36 mouse cellular contexts compared by ENCODE assay signal in the genomic region with DNA sequence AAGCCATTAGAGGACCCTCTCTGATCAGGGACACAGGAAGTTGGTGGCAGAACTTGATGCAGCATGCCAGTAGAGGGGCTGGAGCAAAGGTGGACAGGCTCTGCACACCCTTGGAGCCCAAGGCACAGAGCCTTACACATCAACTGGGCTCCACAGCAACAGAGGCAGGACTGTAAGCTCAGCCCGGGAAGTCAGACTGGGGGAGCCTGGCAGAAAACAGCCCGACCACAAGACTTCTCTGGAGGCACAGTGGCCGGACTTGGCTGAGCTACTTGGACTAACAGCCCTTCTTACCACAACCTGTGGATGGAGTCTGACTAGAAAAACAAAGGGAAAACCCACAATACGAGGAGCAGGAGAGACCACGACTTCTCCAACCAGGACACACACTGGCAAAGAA. TPM values are rescaled to one million over a fixed set of nuclear protein-coding genes. Genes with fewer than 3 reads are reported as not detected.
DNase-seq lines count a peak whose midpoint lies in the region; ATAC-seq and TF ChIP-seq lines count a peak whose summit lies in the region.
"Had no signal": no experiment of that assay in that cellular context is flagged by ENCODE, and none has a peak within 500 bp of the region (broad histone marks: within the 10 kb centered on the region; RNA-seq: fewer than 3 reads in every experiment).

No protein-coding gene starts in this region.

- H3K27me3 ChIP-seq in kidney, embryonic 14.5 days (ENCODE audit: control insufficient read depth, insufficient read depth, low read length) = no peaks in the 10 kb centered on the region
- H3K27me3 ChIP-seq in limb, embryonic 13.5 days = no peaks in the 10 kb centered on the region
- no peaks in the 10 kb centered on the region for H3K27me3 ChIP-seq in midbrain, embryonic 16.5 days (ENCODE audit: control insufficient read depth, insufficient read depth, low read depth, low read length)
- H3K27me3 ChIP-seq: forebrain, embryonic 15.5 days; hindbrain, embryonic 15.5 days; liver, embryonic 13.5 days; megakaryocyte, embryonic 14.5 days; midbrain, embryonic 13.5 days; neural tube, embryonic 15.5 days; Patski had no signal

- WGBS in kidney, embryonic 14.5 days = 88% methylated on average over 5 of the region's 5 CpGs
- 81% methylated on average over 5 of the region's 5 CpGs for WGBS in limb, embryonic 13.5 days
- WGBS in midbrain, embryonic 16.5 days = 95% methylated on average over 5 of the region's 5 CpGs

- no peak overlapping the region for H3K4me2 ChIP-seq in kidney, embryonic 14.5 days (replicated peaks; ENCODE audit: low read depth, low read length)
- H3K4me2 ChIP-seq in limb, embryonic 13.5 days (replicated peaks) = no peak overlapping the region
- H3K4me2 ChIP-seq in midbrain, embryonic 16.5 days (ENCODE audit: low read length) = no peak overlapping the region
- H3K4me2 ChIP-seq: forebrain, embryonic 15.5 days; hindbrain, embryonic 15.5 days; liver, embryonic 13.5 days; midbrain, embryonic 13.5 days; neural tube, embryonic 15.5 days had no signal

- H3K4me3 ChIP-seq in gastrocnemius, adult 2 months = no peak overlapping the region
- H3K4me3 ChIP-seq in kidney, embryonic 14.5 days (ENCODE audit: low read length) = no peak overlapping the region
- no peak overlapping the region for H3K4me3 ChIP-seq in limb, embryonic 13.5 days
- H3K4me3 ChIP-seq in midbrain, embryonic 16.5 days (ENCODE audit: low read depth, low read length) = no peak overlapping the region
- H3K4me3 ChIP-seq: forebrain, embryonic 10.5 days; forebrain, embryonic 15.5 days; hindbrain, embryonic 10.5 days; hindbrain, embryonic 15.5 days; liver, embryonic 13.5 days; midbrain, embryonic 13.5 days; neural tube, embryonic 15.5 days had no signal

- no peak for DNase-seq in gastrocnemius, adult 2 months
- no peak for DNase-seq in gastrocnemius, postnatal 4 days (ENCODE audit: low spot score in 2 of 2)
- DNase-seq in kidney, postnatal 14 days = no peak
- DNase-seq: adrenal gland, postnatal 10 days; cerebellum, adult 18-20 months; cerebellum, postnatal 10 days; kidney, adult 2 months; liver, embryonic 13.5 days; lung, adult 18-20 months; spleen, adult 18-20 months had no signal

- ATAC-seq in kidney, embryonic 14.5 days (ENCODE audit: low FRiP score, low TSS enrichment) = 0 out of 2 replicates have a peak, but pooled peaks have one; percentile 30
- no peak for ATAC-seq in limb, embryonic 13.5 days (ENCODE audit: low FRiP score, low read depth)
- no peak for ATAC-seq in erythroid progenitor cell, adult 5-6 weeks (replicated peaks; ENCODE audit: low FRiP score, poor library complexity, severe bottlenecking)
- no peak for ATAC-seq in midbrain, embryonic 16.5 days
- ATAC-seq: forebrain, embryonic 15.5 days; inflammation-experienced regulatory T-cells, adult 6 months; lung, postnatal 0 days; midbrain, embryonic 13.5 days; Patski had no signal

- H3K9me3 ChIP-seq in kidney, embryonic 14.5 days (ENCODE audit: control insufficient read depth, low read length) = no peaks in the 10 kb centered on the region
- H3K9me3 ChIP-seq in limb, embryonic 13.5 days = no peaks in the 10 kb centered on the region
- H3K9me3 ChIP-seq in midbrain, embryonic 16.5 days (replicated peaks; ENCODE audit: control insufficient read depth, low read length, poor library complexity, severe bottlenecking) = no peaks in the 10 kb centered on the region
- H3K9me3 ChIP-seq: forebrain, embryonic 10.5 days; forebrain, embryonic 15.5 days; hindbrain, embryonic 10.5 days; hindbrain, embryonic 15.5 days; liver, embryonic 13.5 days; megakaryocyte, embryonic 14.5 days; midbrain, embryonic 13.5 days; neural tube, embryonic 15.5 days had no signal

- intact Hi-C loops in gastrocnemius, adult 2 months (cut with DNase I) = loop anchor here (5.0 kb wide), 1 partner anchor 111 kb away; no protein-coding TSS in a partner anchor

- peaks cover 8% of the 10 kb centered on the region; the same call in 1 of the 2 replicates for H3K4me1 ChIP-seq in kidney, embryonic 14.5 days (ENCODE audit: control insufficient read depth, insufficient read depth, low read length)
- H3K4me1 ChIP-seq in limb, embryonic 13.5 days = peaks cover 23% of the 10 kb centered on the region
- no peaks in the 10 kb centered on the region for H3K4me1 ChIP-seq in midbrain, embryonic 16.5 days (ENCODE audit: control insufficient read depth, insufficient read depth, low read length)
- H3K4me1 ChIP-seq: forebrain, embryonic 15.5 days; hindbrain, embryonic 15.5 days; midbrain, embryonic 13.5 days had no signal

- H3K36me3 ChIP-seq in kidney, embryonic 14.5 days (ENCODE audit: control insufficient read depth, insufficient read depth, low read length) = peaks cover 38% of the 10 kb centered on the region
- peaks cover 61% of the 10 kb centered on the region for H3K36me3 ChIP-seq in limb, embryonic 13.5 days
- H3K36me3 ChIP-seq in midbrain, embryonic 16.5 days (ENCODE audit: control insufficient read depth, insufficient read depth, low read length) = peaks cover 5% of the 10 kb centered on the region; the same call in 1 of the 2 replicates
- H3K36me3 ChIP-seq: forebrain, embryonic 15.5 days had no signal

- no peak for TF ChIP-seq CTCF in gastrocnemius, adult 2 months (IDR thresholded peaks at IDR 0.05)

- H3K27ac ChIP-seq in gastrocnemius, adult 2 months = peak overlapping the region; percentile 12; the same call in 1 of the 2 replicates
- no peak overlapping the region for H3K27ac ChIP-seq in kidney, embryonic 14.5 days (ENCODE audit: low read depth, low read length)
- H3K27ac ChIP-seq in limb, embryonic 13.5 days = peak overlapping the region; percentile 91
- no peak overlapping the region for H3K27ac ChIP-seq in midbrain, embryonic 16.5 days (ENCODE audit: low read length)
- H3K27ac ChIP-seq: forebrain, embryonic 10.5 days; forebrain, embryonic 15.5 days; hindbrain, embryonic 10.5 days; hindbrain, embryonic 15.5 days; kidney, postnatal 0 days; liver, embryonic 13.5 days; midbrain, embryonic 13.5 days; neural tube, embryonic 15.5 days had no signal

- no peak overlapping the region for H3K9ac ChIP-seq in kidney, embryonic 14.5 days (ENCODE audit: low read depth, low read length)
- H3K9ac ChIP-seq in limb, embryonic 13.5 days = no peak overlapping the region
- no peak overlapping the region for H3K9ac ChIP-seq in midbrain, embryonic 16.5 days (ENCODE audit: low read depth, low read length)
- H3K9ac ChIP-seq: forebrain, embryonic 15.5 days; hindbrain, embryonic 15.5 days; liver, embryonic 13.5 days; midbrain, embryonic 13.5 days; neural tube, embryonic 15.5 days had no signal

RNA-seq across cellular contexts. Expression of a gene that starts 29.1 kb away (rescaled TPM):
- total RNA-seq in gastrocnemius, adult 2 months (2021) = under 1 TPM; 0.31 TPM
- under 1 TPM; 0.27 to 0.29 TPM for total RNA-seq in gastrocnemius, postnatal 4 days (2021)
- polyA plus RNA-seq in kidney, embryonic 14.5 days (2014; fragmentation: Nextera tagmentation; extraction: Ambion mirVana) = not detected in 2 replicates
- polyA plus RNA-seq in limb, embryonic 13.5 days (2015; fragmentation: Nextera tagmentation; extraction: Ambion mirVana) = not detected in 2 replicates
- total RNA-seq in erythroid progenitor cell, adult 5-6 weeks (2015; ENCODE audit: low replicate concordance) = not detected in 2 replicates
- not detected in 2 replicates for total RNA-seq in erythroid progenitor cell, adult 5-6 weeks (2017; ENCODE audit: low replicate concordance)
- polyA plus RNA-seq in midbrain, embryonic 16.5 days (2015; fragmentation: Nextera tagmentation; extraction: Ambion mirVana) = not detected in 2 replicates
- total RNA-seq: common myeloid progenitor, adult 5-6 weeks; MEL had no signal
- polyA plus RNA-seq: forebrain, embryonic 10.5 days; forebrain, embryonic 15.5 days; heart, postnatal 0 days; hindbrain, embryonic 10.5 days; hindbrain, embryonic 15.5 days; inflammation-experienced regulatory T-cells, adult 6 months; kidney, postnatal 0 days; limb, embryonic 11.5 days; liver, embryonic 13.5 days; lung, postnatal 0 days; midbrain, embryonic 13.5 days; neural tube, embryonic 15.5 days; Patski; stomach, embryonic 16.5 days had no signal

RNA-seq across cellular contexts. Expression of a gene that starts 31.4 kb away (rescaled TPM):
- total RNA-seq in gastrocnemius, adult 2 months (2021) = not detected
- total RNA-seq in gastrocnemius, postnatal 4 days (2021) = not detected
- polyA plus RNA-seq in kidney, embryonic 14.5 days (2014; fragmentation: Nextera tagmentation; extraction: Ambion mirVana) = not detected in 2 replicates
- not detected in 2 replicates for polyA plus RNA-seq in limb, embryonic 13.5 days (2015; fragmentation: Nextera tagmentation; extraction: Ambion mirVana)
- not detected in 2 replicates for total RNA-seq in erythroid progenitor cell, adult 5-6 weeks (2015; ENCODE audit: low replicate concordance)
- not detected in 2 replicates for total RNA-seq in erythroid progenitor cell, adult 5-6 weeks (2017; ENCODE audit: low replicate concordance)
- not detected in 2 replicates for polyA plus RNA-seq in midbrain, embryonic 16.5 days (2015; fragmentation: Nextera tagmentation; extraction: Ambion mirVana)
- total RNA-seq: adrenal gland, postnatal 10 days; common myeloid progenitor, adult 5-6 weeks; gastrocnemius, adult 8-10 months; left cerebral cortex, postnatal 10 days; MEL had no signal
- polyA plus RNA-seq: forebrain, embryonic 10.5 days; forebrain, embryonic 15.5 days; frontal cortex, adult 2 months; gonadal fat pad, adult 2 months; heart, postnatal 0 days; hindbrain, embryonic 10.5 days; hindbrain, embryonic 15.5 days; inflammation-experienced regulatory T-cells, adult 6 months; kidney, adult 2 months; kidney, postnatal 0 days; large intestine, adult 2 months; limb, embryonic 11.5 days; liver, embryonic 13.5 days; lung, postnatal 0 days; midbrain, embryonic 13.5 days; neural tube, embryonic 15.5 days; stomach, embryonic 16.5 days; thymus, adult 2 months had no signal

Comparison
In these comparisons a context has a peak if more than half of its experiments do, and no peak if none do; other contexts are left out.
1. H3K27ac ChIP-seq: peak in gastrocnemius, adult 2 months (single experiment) and limb, embryonic 13.5 days (single experiment); none in kidney, embryonic 14.5 days (single experiment) and midbrain, embryonic 16.5 days (single experiment).